In genomic region chr11:56862649-56863048, GRCm38 (mm10) we compare ENCODE assay signal across 10 mouse cellular contexts.
DNase-seq lines count a peak whose midpoint lies in the region; ATAC-seq and TF ChIP-seq lines count a peak whose summit lies in the region.
"Had no signal": no experiment of that assay in that cellular context is flagged by ENCODE, and none has a peak within 500 bp of the region (broad histone marks: within the 10 kb centered on the region; RNA-seq: fewer than 3 reads in every experiment).

No protein-coding gene starts in this region.

- H3K27me3 ChIP-seq in heart, postnatal 0 days (ENCODE audit: control insufficient read depth, insufficient read depth, low read length), result no peaks in the 10 kb centered on the region
- H3K27me3 ChIP-seq: embryonic facial prominence, embryonic 12.5 days; limb, embryonic 12.5 days had no signal

- no peak for TF ChIP-seq CTCF in heart, postnatal 0 days (IDR thresholded peaks at IDR 0.05; ENCODE audit: low read depth)

- H3K4me1 ChIP-seq in heart, postnatal 0 days (ENCODE audit: control insufficient read depth, insufficient read depth), result no peaks in the 10 kb centered on the region
- H3K4me1 ChIP-seq: embryonic facial prominence, embryonic 12.5 days; limb, embryonic 12.5 days had no signal

- peak; percentile 94 for ATAC-seq in heart, postnatal 0 days (ENCODE audit: insufficient read depth, low read depth)
- ATAC-seq in inflammation-experienced regulatory T-cells, adult 6 months, result no peak

- intact Hi-C loops in left cerebral cortex, postnatal 10 days (cut with DNase I), result no loop called here

- 4% methylated on average over 4 of the region's 4 CpGs for WGBS in heart, postnatal 0 days

- H3K9ac ChIP-seq in heart, postnatal 0 days (replicated peaks; ENCODE audit: low read depth, low read length), result no peak overlapping the region
- H3K9ac ChIP-seq: embryonic facial prominence, embryonic 12.5 days; limb, embryonic 12.5 days had no signal

- peak; percentile 21 for DNase-seq in gastrocnemius, postnatal 10 days
- no peak for DNase-seq in gastrocnemius, postnatal 25 days
- peak; percentile 84 for DNase-seq in adipocyte (ENCODE audit: low spot score)
- peak; percentile 90 for DNase-seq in heart, postnatal 0 days (ENCODE audit: low spot score)
- DNase-seq in left cerebral cortex, postnatal 10 days (ENCODE audit: extremely low spot score in 1 of 2, low spot score in 2 of 2), result peak; percentile 40 to 44
- DNase-seq in right cerebral cortex, postnatal 36 days (ENCODE audit: low spot score in 2 of 2), result peak; percentile 9 to 37
- no peak for DNase-seq in cerebellum, adult 9-11 months

- H3K4me2 ChIP-seq in heart, postnatal 0 days (ENCODE audit: low read depth, low read length), result no peak overlapping the region
- H3K4me2 ChIP-seq: embryonic facial prominence, embryonic 12.5 days; limb, embryonic 12.5 days had no signal

- H3K27ac ChIP-seq in heart, postnatal 0 days (ENCODE audit: low read depth), result peak overlapping the region; percentile 77
- H3K27ac ChIP-seq: embryonic facial prominence, embryonic 12.5 days; limb, embryonic 12.5 days had no signal

- no peaks in the 10 kb centered on the region for H3K36me3 ChIP-seq in heart, postnatal 0 days (replicated peaks; ENCODE audit: control insufficient read depth, insufficient read depth, low read length)
- H3K36me3 ChIP-seq: embryonic facial prominence, embryonic 12.5 days; limb, embryonic 12.5 days had no signal

- TF ChIP-seq EP300 in heart, postnatal 0 days (IDR thresholded peaks at IDR 0.05; ENCODE audit: low read depth), result no peak

- H3K4me3 ChIP-seq in heart, postnatal 0 days (ENCODE audit: low read depth, low read length), result no peak overlapping the region
- H3K4me3 ChIP-seq: embryonic facial prominence, embryonic 12.5 days; limb, embryonic 12.5 days had no signal

- no peaks in the 10 kb centered on the region for H3K9me3 ChIP-seq in heart, postnatal 0 days (replicated peaks; ENCODE audit: control insufficient read depth, low read length)
- H3K9me3 ChIP-seq: embryonic facial prominence, embryonic 12.5 days; limb, embryonic 12.5 days had no signal

Comparison
In these comparisons a context has a peak if more than half of its experiments do, and no peak if none do; other contexts are left out.
1. DNase-seq: peak in gastrocnemius, postnatal 10 days (single experiment), adipocyte (single experiment), heart, postnatal 0 days (single experiment), left cerebral cortex, postnatal 10 days (2 of 2) and right cerebral cortex, postnatal 36 days (2 of 2); none in gastrocnemius, postnatal 25 days (single experiment) and cerebellum, adult 9-11 months (single experiment).